In genomic region chr4:41134935-41135710, GRCm38 (mm10) we compare ENCODE assay signal across 8 mouse cellular contexts. TPM values are rescaled to one million over a fixed set of nuclear protein-coding genes. Genes with fewer than 3 reads are reported as not detected.
DNase-seq lines count a peak whose midpoint lies in the region; ATAC-seq and TF ChIP-seq lines count a peak whose summit lies in the region.

No protein-coding gene starts in this region.

- H3K9me3 ChIP-seq in embryonic facial prominence, embryonic 13.5 days: no peaks in the 10 kb centered on the region

- H3K9ac ChIP-seq in embryonic facial prominence, embryonic 13.5 days: peak overlapping the region; percentile 100
- peak overlapping the region; percentile 100 for H3K9ac ChIP-seq in liver, adult 2 months (ENCODE audit: low read depth, low read length)

- H3K27me3 ChIP-seq in embryonic facial prominence, embryonic 13.5 days: no peaks in the 10 kb centered on the region
- H3K27me3 ChIP-seq in liver, adult 2 months (ENCODE audit: control insufficient read depth, insufficient read depth, low read length): no peaks in the 10 kb centered on the region
- no peaks in the 10 kb centered on the region for H3K27me3 ChIP-seq in myocyte (ENCODE audit: control insufficient read depth, insufficient read depth, insufficient read length)

- H3ac ChIP-seq in myocyte (ENCODE audit: control insufficient read depth, insufficient read length): peak overlapping the region; percentile 74

- peak; percentile 93 for ATAC-seq in embryonic facial prominence, embryonic 13.5 days (ENCODE audit: insufficient number of reproducible peaks, insufficient read depth, low FRiP score, low TSS enrichment, low read depth)

- H3K4me2 ChIP-seq in embryonic facial prominence, embryonic 13.5 days: peak overlapping the region; percentile 78
- peak overlapping the region; percentile 84 for H3K4me2 ChIP-seq in myocyte (ENCODE audit: low read depth)

- H3K36me3 ChIP-seq in embryonic facial prominence, embryonic 13.5 days: peaks cover 18% of the 10 kb centered on the region
- no peaks in the 10 kb centered on the region; the same call in 1 of the 2 replicates for H3K36me3 ChIP-seq in liver, adult 2 months (ENCODE audit: control insufficient read depth, insufficient read depth, low read length)
- peaks cover 5% of the 10 kb centered on the region for H3K36me3 ChIP-seq in myocyte (ENCODE audit: control insufficient read depth, insufficient read depth)

- H3K4me1 ChIP-seq in embryonic facial prominence, embryonic 13.5 days: peaks cover 9% of the 10 kb centered on the region
- peaks cover 9% of the 10 kb centered on the region for H3K4me1 ChIP-seq in liver, adult 2 months (ENCODE audit: control insufficient read depth, insufficient read depth, low read length)

- peak overlapping the region; percentile 99 for H3K27ac ChIP-seq in embryonic facial prominence, embryonic 13.5 days
- H3K27ac ChIP-seq in liver, adult 2 months (replicated peaks; ENCODE audit: insufficient read depth, low read depth, low read length): peak overlapping the region; percentile 97

- WGBS in embryonic facial prominence, embryonic 13.5 days: 1% methylated on average over 26 of the region's 70 CpGs
- 2% methylated on average over 23 of the region's 70 CpGs for WGBS in liver, adult 2 months

- TF ChIP-seq POLR2A in liver, adult 2 months (IDR thresholded peaks at IDR 0.05; ENCODE audit: extremely low read depth, insufficient read depth, low read length): peak; percentile 74
- peak; percentile 71 for TF ChIP-seq POLR2A in myocyte (IDR thresholded peaks at IDR 0.05; ENCODE audit: insufficient read length, low read depth)

- H3K79me2 ChIP-seq in liver, adult 2 months (ENCODE audit: control insufficient read depth, insufficient read depth, low read length): peaks cover 18% of the 10 kb centered on the region; the same call in 1 of the 2 replicates
- peaks cover 41% of the 10 kb centered on the region for H3K79me2 ChIP-seq in myocyte (ENCODE audit: control insufficient read depth, insufficient read depth)

- TF ChIP-seq CTCF in liver, adult 2 months (IDR thresholded peaks at IDR 0.05; ENCODE audit: low read depth, low read length): no peak

- H3K4me3 ChIP-seq in embryonic facial prominence, embryonic 13.5 days: peak overlapping the region; percentile 97
- peak overlapping the region; percentile 92 for H3K4me3 ChIP-seq in liver, adult 2 months (ENCODE audit: insufficient read depth, low read depth, low read length)
- H3K4me3 ChIP-seq in myocyte: peak overlapping the region; percentile 95

- peak; percentile 90 for DNase-seq in 416B (ENCODE audit: low read depth)
- DNase-seq in adrenal gland, postnatal 36 days: peak; percentile 83 to 91
- DNase-seq in heart, adult 8-10 months (ENCODE audit: low spot score): peak; percentile 72
- peak; percentile 79 for DNase-seq in kidney, adult 9 months
- peak; percentile 70 for DNase-seq in liver, adult 2 months (ENCODE audit: extremely low read depth, low read depth, low spot score)
- peak; percentile 75 to 90 for DNase-seq in spleen, postnatal 4 days (ENCODE audit: low spot score in 2 of 2)

TF ChIP-seq in myocyte, 11 proteins besides CTCF, POLR2A, EP300 and RAD21:
- TF ChIP-seq SRF (IDR thresholded peaks at IDR 0.05; ENCODE audit: control insufficient read depth, insufficient read length, low read depth) (no peak), E2F4 (IDR thresholded peaks at IDR 0.05; ENCODE audit: insufficient read depth) (no peak), TCF12 (IDR thresholded peaks at IDR 0.05; ENCODE audit: insufficient read depth, poor library complexity, severe bottlenecking) (no peak), MAX (IDR thresholded peaks at IDR 0.05; ENCODE audit: low read depth) (no peak), REST (IDR thresholded peaks at IDR 0.05; ENCODE audit: insufficient read depth, insufficient read length) (no peak), MYOG (IDR thresholded peaks at IDR 0.05; ENCODE audit: control insufficient read depth in 1 of 3, insufficient read depth in 1 of 3, insufficient read length in 2 of 3, low read depth in 2 of 3) (peak in 1 of 3 experiments; percentile 47), TCF3 (IDR thresholded peaks at IDR 0.05; ENCODE audit: insufficient read length, low read depth) (no peak), POLR2AphosphoS2 (IDR thresholded peaks at IDR 0.05; ENCODE audit: insufficient read length, low read depth) (peak; percentile 62), USF1 (IDR thresholded peaks at IDR 0.05; ENCODE audit: low read depth) (no peak), MYOD1 (IDR thresholded peaks at IDR 0.05; ENCODE audit: control insufficient read depth in 1 of 3, insufficient read length in 2 of 3, low read depth in 2 of 3) (peak in 1 of 3 experiments; percentile 25), CEBPB (IDR thresholded peaks at IDR 0.05; ENCODE audit: insufficient read depth, poor library complexity, severe bottlenecking) (no peak)

RNA-seq across cellular contexts. Expression of gene Ube2r2, which starts 0.4 kb away (rescaled TPM):
- total RNA-seq in adrenal gland, postnatal 36 days (2021): 100 to 1,000 TPM; 103 to 115 TPM
- polyA plus RNA-seq in embryonic facial prominence, embryonic 13.5 days (2015; fragmentation: Nextera tagmentation; extraction: Ambion mirVana): 93.3 and 94.0 TPM in 2 replicates
- 100 to 1,000 TPM; 124 to 155 (median 142) TPM for total RNA-seq in heart, adult 8-10 months (2022)
- 30.4 and 31.1 TPM in 2 replicates for total RNA-seq in liver, adult 2 months (2014; rRNA removed)
- 40.4 and 50.7 TPM in 2 replicates for polyA plus RNA-seq in liver, adult 2 months (2012; rRNA removed)
- polyA plus RNA-seq in myocyte (2012; fragmentation: generic; extraction: Trizol): 69.0 TPM

RNA-seq across cellular contexts. Expression of gene Nol6, which starts 10.9 kb away (rescaled TPM):
- total RNA-seq in adrenal gland, postnatal 36 days (2021): 10 to 100 TPM; 58.0 to 61.8 TPM
- 25.3 and 27.9 TPM in 2 replicates for polyA plus RNA-seq in embryonic facial prominence, embryonic 13.5 days (2015; fragmentation: Nextera tagmentation; extraction: Ambion mirVana)
- total RNA-seq in heart, adult 8-10 months (2022): 10 to 100 TPM; 17.5 to 20.6 (median 18.8) TPM
- total RNA-seq in liver, adult 2 months (2014; rRNA removed): 6.6 and 7.2 TPM in 2 replicates
- 16.8 and 18.7 TPM in 2 replicates for polyA plus RNA-seq in liver, adult 2 months (2012; rRNA removed)
- polyA plus RNA-seq in myocyte (2012; fragmentation: generic; extraction: Trizol): 26.3 TPM

RNA-seq across cellular contexts. Expression of gene Aqp3, which starts 37.1 kb away (rescaled TPM):
- under 1 TPM in 1 of 2 experiments, not detected in 1; 0.23 TPM for total RNA-seq in adrenal gland, postnatal 36 days (2021)
- 20.0 and 27.9 TPM in 2 replicates for polyA plus RNA-seq in embryonic facial prominence, embryonic 13.5 days (2015; fragmentation: Nextera tagmentation; extraction: Ambion mirVana)
- total RNA-seq in heart, adult 8-10 months (2022): not detected
- total RNA-seq in liver, adult 2 months (2014; rRNA removed): not detected in 2 replicates
- not detected in 2 replicates for polyA plus RNA-seq in liver, adult 2 months (2012; rRNA removed)
- polyA plus RNA-seq in myocyte (2012; fragmentation: generic; extraction: Trizol): not detected

Comparison
In these comparisons a context has a peak if more than half of its experiments do, and no peak if none do; other contexts are left out.
1. Peak in every context shown above with its lines: DNase-seq, ATAC-seq, H3K4me3 ChIP-seq and H3K27ac ChIP-seq.